Mouse (Mus musculus): ENCODE results near the gene Erbb3.
"Not testable (repeated sequence)": the region's sequence is repeated elsewhere in the genome, so short reads cannot be mapped to it uniquely, and the experiment has no call there.

Erbb3 gene

DNA sequence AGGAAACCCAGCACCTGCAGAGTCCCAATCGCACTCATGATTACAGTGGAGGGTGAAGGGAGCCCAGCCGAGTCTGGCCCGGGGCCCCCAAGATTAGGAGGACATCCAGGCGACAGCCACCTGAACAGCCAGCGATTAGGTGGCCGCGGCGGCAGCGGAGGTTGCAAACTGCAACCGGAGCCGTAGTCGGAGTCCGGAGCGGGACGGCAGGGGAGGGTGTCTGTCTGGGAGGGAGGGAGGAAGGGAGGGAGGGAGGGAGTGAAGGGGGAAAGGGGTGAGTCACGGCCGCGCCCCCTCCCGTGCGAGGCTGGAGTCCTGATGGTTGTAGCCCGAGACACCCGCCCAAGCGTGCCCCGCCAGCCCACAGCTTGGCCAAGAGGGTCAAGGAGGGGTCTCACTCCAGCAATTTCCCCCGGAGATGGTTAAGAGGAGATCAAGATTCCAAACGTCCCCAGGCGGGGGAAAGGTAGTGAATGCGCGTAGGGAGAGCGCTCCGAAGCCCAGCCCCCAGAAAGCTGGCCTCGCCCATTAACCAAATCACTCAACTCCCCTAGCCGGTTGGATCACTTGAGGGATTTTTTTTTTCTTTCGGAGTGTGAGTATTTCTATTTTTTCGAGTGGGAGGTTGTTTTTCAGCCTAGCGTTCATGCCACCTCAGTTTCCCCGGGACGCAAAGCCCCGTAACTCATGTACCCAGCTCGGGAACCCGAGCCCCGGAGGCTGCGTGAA is at the start of gene Erbb3:
Gene Erbb3, minus strand, starts transcription at position 189 of the 729 bp plus-strand sequence.
- in situ Hi-C loops (cut with MboI; ENCODE audit: low sequenced_read_pairs): no loop called here

DNA sequence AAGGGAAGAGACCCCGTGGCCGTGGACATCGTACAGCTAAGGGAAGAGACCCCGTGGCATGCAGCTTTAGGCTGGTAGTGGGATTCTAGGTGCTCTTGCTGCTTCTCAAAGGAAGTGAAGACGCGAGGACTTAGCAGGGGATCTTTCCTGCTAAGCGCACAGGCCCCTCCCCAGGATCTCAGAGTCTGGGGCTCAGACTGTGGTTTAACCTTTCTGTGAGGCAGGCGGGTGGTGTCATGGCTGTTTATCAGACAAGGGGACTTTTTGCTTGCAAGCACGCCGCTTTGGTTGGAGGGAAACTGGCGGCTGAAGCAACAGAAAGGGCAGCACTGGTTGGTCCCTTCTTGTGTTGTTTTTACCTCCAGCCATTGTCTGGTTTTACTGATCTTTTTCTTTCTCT is 47.6 kb upstream of the Erbb3 start:
- in situ Hi-C loops (cut with MboI; ENCODE audit: low sequenced_read_pairs): no loop called here

DNA sequence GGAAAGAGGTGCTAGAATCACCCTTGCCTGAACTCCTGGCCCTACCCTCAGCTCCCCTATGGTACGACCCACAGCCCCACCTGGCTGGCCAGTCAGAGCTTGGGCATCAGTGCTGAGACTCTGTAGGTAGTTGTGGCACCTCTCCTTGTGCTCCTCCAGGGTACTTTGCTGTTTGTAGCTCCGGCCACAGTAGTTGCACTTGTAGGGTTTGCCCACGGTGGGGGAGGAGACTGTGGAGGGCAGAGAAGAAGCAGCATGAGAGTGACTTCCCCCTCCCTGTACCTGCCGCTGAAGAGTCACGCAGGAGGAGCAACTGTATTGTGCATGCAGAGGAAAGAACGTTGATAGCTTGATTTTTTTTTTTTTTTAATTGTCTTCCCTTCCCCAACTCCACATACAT is 47.1 kb upstream of the Erbb3 start:
- in situ Hi-C loops (cut with MboI; ENCODE audit: low sequenced_read_pairs): no loop called here

DNA sequence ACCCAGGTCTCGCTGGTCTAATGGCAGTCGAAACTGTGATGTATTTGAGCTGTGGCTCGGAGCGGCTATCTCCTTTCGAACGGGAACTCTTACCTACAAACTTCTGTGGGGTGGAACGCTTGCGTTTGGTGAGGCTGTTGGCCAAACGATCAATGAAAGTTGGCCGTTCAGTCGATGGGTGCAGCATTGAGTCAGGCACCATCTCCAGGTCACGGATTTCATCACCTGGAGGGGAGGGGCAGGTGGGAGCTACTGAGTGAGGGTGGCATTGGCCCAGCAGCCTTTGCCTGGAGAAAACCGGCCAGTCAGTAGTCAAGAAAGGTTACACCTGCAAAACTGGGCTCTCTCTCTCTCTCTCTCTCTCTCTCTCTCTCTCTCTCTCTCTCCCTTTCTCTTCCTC is 46.2 kb upstream of the Erbb3 start:
- in situ Hi-C loops (cut with MboI; ENCODE audit: low sequenced_read_pairs): no loop called here

DNA sequence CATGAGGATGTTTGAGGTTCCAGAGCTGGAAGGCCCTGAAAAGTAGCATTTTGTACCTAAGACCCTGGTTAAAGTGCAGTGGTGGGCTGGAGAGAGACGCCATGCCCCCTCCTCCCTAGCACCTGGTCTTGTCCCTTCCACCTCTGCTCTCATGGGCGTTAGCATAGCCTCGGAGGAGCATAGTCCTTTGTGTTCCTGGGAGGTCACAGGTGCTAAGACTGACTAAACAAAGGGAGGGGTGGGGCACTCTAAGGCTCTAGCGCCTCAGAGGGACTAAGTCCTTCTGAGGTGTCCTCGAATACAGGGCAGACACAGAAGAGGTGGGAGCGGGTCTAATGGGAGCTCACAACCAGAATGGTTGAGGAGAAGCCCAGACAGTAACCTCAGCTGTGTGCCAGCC is 42.1 kb upstream of the Erbb3 start:
- in situ Hi-C loops (cut with MboI; ENCODE audit: low sequenced_read_pairs): no loop called here

DNA sequence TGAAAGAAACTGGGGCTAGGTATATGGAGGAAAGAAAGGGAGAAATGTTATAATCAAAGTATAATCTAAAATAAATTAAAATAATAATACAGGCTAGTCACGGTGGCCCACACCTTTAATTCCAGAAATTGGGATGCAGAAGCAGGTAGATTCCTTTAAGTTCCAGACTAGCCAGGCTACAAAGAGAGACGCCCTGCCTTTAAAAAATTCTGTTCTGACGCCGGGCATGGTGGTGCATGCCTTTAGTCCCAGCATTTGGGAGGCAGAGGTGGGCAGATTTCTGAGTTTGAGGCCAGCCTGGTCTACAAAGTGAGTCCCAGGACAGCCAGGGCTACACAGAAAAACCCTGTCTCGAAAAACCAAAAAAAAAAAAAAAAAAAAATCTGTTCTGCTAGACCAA is 40.9 kb upstream of the Erbb3 start:
- in situ Hi-C loops (cut with MboI; ENCODE audit: low sequenced_read_pairs): not testable (repeated sequence)

DNA sequence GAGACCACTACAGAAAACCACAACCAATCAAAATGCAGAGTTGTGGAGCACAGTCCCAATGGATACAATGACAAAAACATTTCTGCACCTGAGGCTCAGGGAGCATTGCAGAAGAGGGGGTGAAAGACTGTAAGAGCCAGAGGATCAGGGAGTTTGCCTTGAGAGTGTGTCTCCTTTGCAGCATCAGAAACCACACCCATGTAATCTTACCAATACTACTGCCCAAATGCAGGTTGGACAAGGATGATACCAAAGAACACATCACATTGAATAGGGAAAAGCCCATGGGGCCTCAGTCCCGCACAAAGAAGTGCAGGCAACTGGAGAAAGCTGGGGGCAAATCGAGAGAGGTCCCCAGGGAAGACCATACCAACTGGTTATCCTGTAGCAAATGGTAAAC is 40.3 kb upstream of the Erbb3 start:
- in situ Hi-C loops (cut with MboI; ENCODE audit: low sequenced_read_pairs): no loop called here

DNA sequence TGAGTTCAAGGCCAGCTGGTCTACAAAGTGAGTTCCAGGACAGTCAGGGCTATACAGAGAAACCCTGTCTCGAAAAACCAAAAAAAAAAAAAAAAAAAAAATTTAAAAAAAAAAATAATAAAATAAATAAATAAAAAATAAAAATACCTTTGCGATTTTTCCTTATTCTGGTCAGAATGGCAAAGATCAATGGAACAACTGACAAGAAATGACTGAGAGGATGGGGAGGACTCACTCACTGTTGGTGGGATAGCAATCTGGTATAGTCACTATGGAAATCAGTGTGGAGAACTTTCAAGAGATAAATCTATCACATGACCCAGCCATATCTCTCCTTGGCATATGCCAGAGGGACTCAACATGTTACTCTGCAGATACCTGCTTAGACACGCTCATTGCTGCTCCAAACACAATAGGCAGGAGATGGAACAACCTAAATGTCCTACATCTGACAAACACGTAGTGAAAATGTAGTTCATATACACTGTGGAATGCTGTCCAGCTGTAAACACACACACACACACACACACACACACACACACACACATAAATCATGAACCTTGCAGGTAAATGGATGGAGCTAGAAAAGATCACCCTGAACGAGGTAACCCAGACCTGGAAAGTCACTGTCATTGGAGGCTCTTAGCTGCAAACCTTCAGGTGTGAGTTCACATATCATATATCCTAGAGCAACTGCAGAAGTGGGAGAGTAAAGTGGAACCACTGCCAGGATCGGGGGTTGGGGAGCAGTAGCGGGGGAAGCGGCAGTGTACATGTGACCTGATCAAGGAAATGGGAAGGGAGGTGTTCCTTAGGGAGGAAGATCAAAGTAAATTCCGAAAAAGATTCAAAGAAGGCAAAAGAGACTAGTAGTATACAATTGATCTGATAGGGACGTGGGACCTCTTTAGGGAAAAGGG is 38.2 kb upstream of the Erbb3 start:
- in situ Hi-C loops (cut with MboI; ENCODE audit: low sequenced_read_pairs): no loop called here

DNA sequence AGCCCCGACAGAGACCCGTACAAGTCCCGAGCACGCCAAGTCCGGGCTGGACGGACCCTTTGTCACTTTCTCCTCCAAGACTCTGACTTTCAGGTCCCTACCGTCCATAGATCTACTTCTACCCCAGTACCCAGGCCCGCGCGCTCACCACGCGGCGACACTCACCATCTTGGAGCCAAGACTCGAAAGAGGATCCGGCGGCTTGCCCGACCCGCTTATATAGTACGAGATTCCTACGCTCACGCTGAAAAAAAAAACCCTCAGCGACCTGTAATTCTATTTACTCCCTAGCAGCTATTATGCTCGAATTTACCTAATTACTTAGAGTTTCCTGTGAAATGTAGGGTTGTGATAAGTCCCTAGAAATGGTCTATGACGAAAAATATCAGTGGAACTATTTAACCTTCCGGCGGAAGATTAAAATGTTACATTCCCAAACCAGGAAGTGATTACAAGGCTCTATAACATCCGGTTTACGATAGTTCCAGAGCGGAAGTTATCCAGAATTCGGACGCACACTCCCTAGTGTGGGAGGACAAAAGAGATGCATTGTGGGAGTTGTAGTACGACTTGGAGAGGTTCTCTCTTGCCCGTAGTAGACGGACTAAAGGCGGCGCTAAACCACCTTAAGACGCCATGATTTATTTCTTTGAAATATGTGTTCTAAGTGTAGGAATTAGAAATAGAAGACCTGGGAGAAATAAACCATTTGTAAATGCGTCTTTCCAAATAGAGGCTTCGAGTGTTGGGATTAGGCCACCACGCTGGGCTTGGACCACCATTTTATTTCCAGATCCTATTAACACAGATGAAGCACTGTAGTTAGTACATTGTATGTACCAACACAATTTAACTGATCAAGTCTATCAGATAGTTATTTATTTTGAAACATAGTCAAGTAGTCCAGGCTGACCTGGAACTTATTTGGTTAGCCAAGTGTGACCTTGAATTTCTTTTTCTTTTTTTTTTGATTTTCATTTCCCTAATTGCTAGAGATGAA is 37.2 kb upstream of the Erbb3 start, which contains the start of gene Rps26:
Gene Rps26, minus strand, starts transcription at position 437 of the 1,000 bp plus-strand sequence.
- in situ Hi-C loops (cut with MboI; ENCODE audit: low sequenced_read_pairs): no loop called here

DNA sequence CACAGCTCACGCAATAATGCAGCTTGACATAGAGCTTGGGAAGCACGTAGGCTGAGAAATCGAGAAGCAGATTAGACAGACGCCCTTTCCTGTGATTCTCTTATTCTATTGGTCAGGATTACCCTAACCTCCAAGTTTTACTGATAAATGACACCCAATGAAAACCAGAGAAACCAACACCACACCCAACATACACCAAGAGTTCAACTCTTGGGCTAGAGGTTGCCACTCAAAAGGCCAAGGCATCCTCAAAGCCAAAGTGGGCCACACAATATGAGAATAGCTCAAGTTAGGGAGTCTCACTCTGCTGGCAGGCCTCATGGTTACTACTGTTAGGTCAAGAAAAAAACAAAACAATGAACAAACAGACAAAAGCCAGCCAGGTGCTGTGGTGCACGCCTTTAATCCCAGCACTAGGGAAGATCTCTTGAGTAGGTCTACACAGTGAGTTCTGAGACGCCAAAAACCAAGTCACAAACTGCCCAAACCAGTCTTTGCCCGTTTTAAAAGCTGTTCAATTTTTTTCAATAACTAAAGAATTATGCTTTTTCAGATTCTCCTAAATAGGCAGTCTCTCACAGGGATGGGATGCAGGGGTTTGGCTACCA is 35.9 kb upstream of the Erbb3 start:
- in situ Hi-C loops (cut with MboI; ENCODE audit: low sequenced_read_pairs): no loop called here

DNA sequence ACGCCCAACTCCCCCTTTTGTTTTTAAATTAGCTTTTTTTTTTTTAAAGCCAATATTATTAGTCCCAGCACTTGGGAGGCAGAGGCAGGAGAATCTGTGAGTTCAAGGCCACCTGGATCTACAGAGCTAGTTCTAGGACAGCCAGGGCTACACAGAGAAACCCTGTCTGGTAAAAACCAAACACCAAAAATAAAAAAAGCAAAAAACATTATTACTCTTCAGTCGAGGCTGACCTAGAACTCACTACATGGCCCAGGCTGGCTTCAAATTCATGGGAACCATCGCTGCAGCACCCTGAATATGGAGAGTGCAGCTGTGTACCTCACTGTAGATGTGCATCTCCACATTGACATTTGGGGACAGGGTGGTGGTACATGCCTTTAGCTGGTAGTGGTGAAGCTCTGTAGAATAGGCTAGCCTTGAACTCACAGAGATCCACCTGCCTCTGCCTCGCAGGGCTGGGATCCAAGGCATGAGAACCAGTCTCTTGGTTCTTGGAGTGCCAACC is 33.7 kb upstream of the Erbb3 start:
- in situ Hi-C loops (cut with MboI; ENCODE audit: low sequenced_read_pairs): not testable (repeated sequence)

DNA sequence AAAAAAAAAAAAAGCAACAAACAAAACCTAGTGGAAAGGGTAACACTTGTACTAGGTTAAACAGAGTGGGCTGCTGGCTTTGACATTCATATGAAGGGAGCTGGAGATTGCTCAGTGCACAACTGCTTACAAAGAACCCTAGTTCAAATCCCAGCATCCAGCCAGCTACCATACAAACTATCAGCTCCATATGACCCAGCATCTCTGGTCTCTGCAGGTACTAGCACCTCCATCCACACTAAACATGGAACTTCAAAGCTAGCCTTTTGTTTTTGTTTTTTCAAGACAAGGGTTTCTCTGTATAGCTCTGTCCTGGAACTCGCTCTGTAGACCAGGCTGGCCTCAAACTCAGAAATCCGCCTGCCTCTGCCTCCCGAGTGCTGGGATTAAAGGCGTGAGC is 33.2 kb upstream of the Erbb3 start:
- in situ Hi-C loops (cut with MboI; ENCODE audit: low sequenced_read_pairs): no loop called here

DNA sequence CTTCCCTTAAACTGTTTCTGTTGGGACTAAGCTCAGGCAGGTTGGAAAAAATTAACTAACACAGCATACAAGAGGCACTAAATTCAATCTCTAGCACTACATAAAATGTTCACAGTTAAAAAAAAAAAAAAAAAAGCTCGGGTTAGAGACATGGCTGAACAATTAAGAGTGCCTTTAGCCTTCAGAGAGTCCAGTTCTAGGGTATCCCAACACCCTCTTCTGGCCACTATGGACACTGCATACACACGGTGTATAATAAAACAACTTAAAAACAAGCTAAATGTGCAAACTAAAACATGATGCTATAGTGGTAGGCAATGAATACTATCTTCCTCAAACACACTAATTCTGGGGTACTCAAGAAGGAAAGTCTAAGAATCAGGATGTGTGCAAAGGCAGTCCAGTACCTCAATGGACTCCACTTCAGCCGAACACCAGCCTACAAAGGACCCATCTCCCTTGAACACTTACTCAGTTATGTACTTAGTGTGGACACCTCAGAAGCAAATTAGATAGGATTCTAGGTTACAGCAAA is 32.6 kb upstream of the Erbb3 start:
- in situ Hi-C loops (cut with MboI; ENCODE audit: low sequenced_read_pairs): no loop called here

DNA sequence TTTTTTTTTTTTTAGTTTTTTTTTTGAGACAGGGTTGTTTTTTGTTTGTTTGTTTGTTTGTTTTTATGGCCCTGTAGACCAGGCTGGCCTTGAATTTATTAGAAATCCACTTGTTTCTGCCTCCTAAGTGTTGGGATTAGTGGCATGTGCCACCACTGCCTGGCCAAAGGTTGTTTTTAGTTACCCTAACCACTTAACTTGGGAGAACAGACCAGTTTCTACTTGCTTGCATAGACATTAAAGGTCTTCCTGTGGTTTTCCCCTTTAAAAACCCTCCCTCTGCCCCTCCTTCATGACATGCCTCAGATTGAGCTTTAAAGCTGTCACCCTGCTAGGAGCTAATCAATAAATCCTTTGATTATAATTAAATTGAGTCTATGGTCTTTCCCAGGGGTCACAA is 30.8 kb upstream of the Erbb3 start:
- in situ Hi-C loops (cut with MboI; ENCODE audit: low sequenced_read_pairs): no loop called here

DNA sequence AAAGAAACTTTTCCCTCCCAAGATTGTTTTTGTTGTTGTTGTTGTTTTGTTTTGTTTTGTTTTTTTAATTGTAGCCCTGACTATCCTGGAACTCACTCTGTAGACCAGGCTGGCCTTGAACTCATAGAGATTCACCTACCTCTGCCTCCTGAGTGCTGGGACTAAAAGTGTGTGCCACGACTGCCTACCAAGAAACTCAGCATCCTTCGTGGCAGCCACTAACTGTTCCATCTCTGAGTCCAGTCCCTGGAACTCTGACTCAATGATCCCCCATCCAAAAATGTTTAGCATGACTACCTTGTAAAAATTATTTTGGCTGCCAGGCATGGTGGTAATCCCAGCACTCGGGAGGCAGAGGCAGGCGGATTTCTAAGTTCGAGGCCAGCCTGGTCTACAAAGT is 29.7 kb upstream of the Erbb3 start:
- in situ Hi-C loops (cut with MboI; ENCODE audit: low sequenced_read_pairs): loop anchor here (5.0 kb wide), 1 partner anchor 53 kb away; the partner anchor contains the start of gene Suox

DNA sequence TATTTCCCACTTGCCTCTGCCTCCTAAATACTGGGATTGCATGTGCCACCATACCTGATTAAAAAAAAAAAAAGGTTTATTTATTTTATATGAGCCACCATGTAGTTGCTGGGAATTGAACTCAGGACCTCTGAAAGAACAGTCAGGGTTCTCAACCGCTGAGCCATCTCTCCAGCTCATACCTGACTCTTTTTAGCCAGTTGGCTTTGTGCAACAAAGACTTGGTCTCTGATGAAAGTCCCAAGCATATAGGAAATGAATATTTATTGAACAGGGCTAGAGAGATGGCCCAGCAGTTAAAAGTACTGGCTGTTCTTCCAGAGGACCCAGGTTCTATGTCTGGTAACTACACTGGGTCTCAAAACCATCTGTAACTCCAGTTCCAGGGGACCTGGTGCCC is 29.1 kb upstream of the Erbb3 start:
- in situ Hi-C loops (cut with MboI; ENCODE audit: low sequenced_read_pairs): loop anchor here (5.0 kb wide), 1 partner anchor 54 kb away; the partner anchor contains the start of gene Suox

DNA sequence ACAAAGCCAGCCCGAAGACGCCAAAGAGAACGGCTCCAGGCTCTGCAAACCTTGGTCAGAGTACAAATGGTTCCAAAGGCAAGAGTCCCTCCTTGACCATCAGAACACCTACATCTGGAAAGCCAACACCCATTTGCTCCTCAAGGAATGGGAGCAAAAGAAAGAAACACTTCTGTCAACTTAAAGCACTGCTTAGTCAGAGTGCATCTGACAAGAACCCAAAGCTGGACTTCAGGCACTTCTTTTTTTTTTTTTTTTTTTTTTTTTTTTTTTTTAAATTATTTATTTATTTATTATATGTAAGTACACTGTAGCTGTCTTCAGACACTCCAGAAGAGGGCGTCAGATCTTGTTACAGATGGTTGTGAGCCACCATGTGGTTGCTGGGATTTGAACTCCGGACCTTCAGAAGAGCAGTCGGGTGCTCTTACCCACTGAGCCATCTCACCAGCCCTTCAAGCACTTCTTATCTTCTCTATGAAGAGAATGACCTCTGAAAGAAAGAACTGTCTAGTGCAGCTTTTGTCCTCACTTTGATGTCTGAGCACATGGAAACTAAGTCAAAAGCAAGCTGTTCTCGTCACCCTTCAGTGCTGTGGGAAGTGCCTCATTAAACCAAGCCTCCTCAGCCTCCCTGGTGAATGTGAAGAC is 26.5 kb upstream of the Erbb3 start:
- in situ Hi-C loops (cut with MboI; ENCODE audit: low sequenced_read_pairs): loop anchor here (5.0 kb wide), 1 partner anchor 56 kb away; the partner anchor contains the start of gene Suox

DNA sequence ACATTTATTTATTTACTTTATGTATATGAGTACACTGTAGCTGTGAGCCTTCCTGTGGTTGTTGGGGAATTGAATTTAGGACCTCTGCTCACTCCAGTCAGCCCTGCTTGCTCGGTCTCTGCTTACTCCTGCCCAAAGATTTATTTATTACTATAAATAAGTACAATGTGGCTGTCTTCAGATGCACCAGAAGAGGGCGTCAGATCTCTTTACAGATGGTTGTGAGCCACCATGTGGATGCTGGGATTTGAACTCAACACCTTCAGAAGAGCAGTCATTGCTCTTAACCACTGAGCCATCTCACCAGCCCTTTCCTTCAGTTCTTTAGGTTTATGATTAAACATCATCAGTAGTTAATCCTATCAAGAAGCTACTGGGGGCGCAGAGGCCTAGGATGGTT is 25.5 kb upstream of the Erbb3 start:
- in situ Hi-C loops (cut with MboI; ENCODE audit: low sequenced_read_pairs): loop anchor here (5.0 kb wide), 1 partner anchor 57 kb away; the partner anchor contains the start of gene Suox

DNA sequence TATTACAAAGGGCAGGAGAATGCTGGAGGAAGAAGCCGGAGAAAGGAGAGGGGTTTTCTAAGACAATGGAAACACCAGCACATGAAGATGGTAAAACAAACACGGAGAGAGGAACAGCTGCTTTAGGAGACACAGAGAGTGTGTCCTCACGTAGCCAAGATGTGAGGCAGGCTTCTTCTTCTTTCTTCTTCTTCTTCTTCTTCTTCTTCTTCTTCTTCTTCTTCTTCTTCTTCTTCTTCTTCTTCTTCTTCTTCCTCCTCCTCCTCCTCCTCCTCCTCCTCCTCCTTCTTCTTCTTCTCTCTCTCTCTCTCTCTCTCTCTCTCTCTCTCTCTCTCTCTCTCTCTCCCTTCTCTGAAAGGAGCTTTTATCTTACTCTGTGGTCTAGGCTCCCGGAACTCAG is 24.4 kb upstream of the Erbb3 start:
- in situ Hi-C loops (cut with MboI; ENCODE audit: low sequenced_read_pairs): not testable (repeated sequence)
